Mouse (Mus musculus) embryonic facial prominence, embryonic 14.5 days (tissue): ENCODE measurements around the gene Pip5k1b. TPM values are rescaled to one million over a fixed set of nuclear protein-coding genes. Genes with fewer than 3 reads are reported as not detected.

Experiments
- ATAC-seq: fragments of 200-750 bp; cut with Nextera tagmentation; 2 replicates; pipeline ENCODE4 v1.8.0; 2017; ENCODE audit warnings: low read depth, moderate number of reproducible peaks, moderate TSS enrichment
- DNase-seq: peaks from one replicate; pipeline ENCODE4 v3.0.0-alpha.2; 2015; ENCODE audit warnings: low spot score
- H3K27ac ChIP-seq: fragments of 300-500 bp; sonication (generic); replicated peaks from 2 replicates; pipeline ENCODE4 v1.5.1; 2014; ENCODE audit warnings: low read depth, mild to moderate bottlenecking, low read length, moderate library complexity
- H3K27me3 ChIP-seq: fragments of 300-500 bp; sonication (generic); replicated peaks from 2 replicates; pipeline ENCODE4 v1.6.1; 2014; ENCODE audit warnings: low read length; ENCODE audit not compliant: control insufficient read depth, insufficient read depth
- H3K36me3 ChIP-seq: fragments of 300-500 bp; sonication (generic); 2 replicates; pipeline ENCODE4 v1.6.1; 2014; ENCODE audit warnings: low read length, mixed read lengths; ENCODE audit not compliant: control insufficient read depth, insufficient read depth
- H3K4me1 ChIP-seq: fragments of 300-500 bp; sonication (generic); 2 replicates; pipeline ENCODE4 v1.6.1; 2014; ENCODE audit warnings: antibody characterized with exemption, low read length; ENCODE audit not compliant: control insufficient read depth, insufficient read depth
- H3K4me2 ChIP-seq: fragments of 300-500 bp; sonication (generic); 2 replicates; pipeline ENCODE4 v1.6.1; 2014; ENCODE audit warnings: low read depth, mild to moderate bottlenecking, low read length, moderate library complexity, mixed read lengths
- H3K4me3 ChIP-seq: fragments of 300-500 bp; sonication (generic); 2 replicates; pipeline ENCODE4 v1.5.1; 2014; ENCODE audit warnings: low read depth, mild to moderate bottlenecking, low read length
- H3K9ac ChIP-seq: fragments of 300-500 bp; sonication (generic); 2 replicates; pipeline ENCODE4 v1.6.1; 2014; ENCODE audit warnings: low read depth, mild to moderate bottlenecking, low read length, moderate library complexity, mixed read lengths
- H3K9me3 ChIP-seq: fragments of 300-500 bp; sonication (generic); 2 replicates; pipeline ENCODE4 v1.6.1; 2016; ENCODE audit warnings: low read length; ENCODE audit not compliant: control insufficient read depth
- WGBS: fragments of 180-500 bp; shearing (Covaris S2); extraction: QIAGEN DNeasy Blood & Tissue Kit; methylation state at CpG from one replicate; pipeline ENCODE4 v1.1.7; 2014; 5-methylcytosine and 5-hydroxymethylcytosine counted together
- polyA plus RNA-seq: library from polyadenylated mRNA; unstranded; fragments of >200 nt; fragmentation: Nextera tagmentation; extraction: Ambion mirVana; gene quantifications from 2 replicates; pipeline ENCODE4 v1.2.1, GENCODE M21; 2014

The Pip5k1b gene
- polyA plus RNA-seq, 1 experiment from 2014 or later, result 1.6 TPM

- Histone ChIP-seq H3K36me3 (no peaks in the 10 kb centered on the region), H3K4me1 (peaks cover 6% of the 10 kb centered on the region; the same call in 1 of the 2 replicates), H3K9ac (no peak overlapping the region), H3K27me3 (no peaks in the 10 kb centered on the region), H3K4me3 (no peak overlapping the region), H3K9me3 (no peaks in the 10 kb centered on the region), H3K27ac (no peak overlapping the region), H3K4me2 (no peak overlapping the region)
- 91% methylated on average over 6 of the region's 6 CpGs for WGBS
- no peak for ATAC-seq
- no peak for DNase-seq
These were observed 99.0 kb downstream of the Pip5k1b start for GRCm38 (mm10) chr19:24456591-24457231.

DNA sequence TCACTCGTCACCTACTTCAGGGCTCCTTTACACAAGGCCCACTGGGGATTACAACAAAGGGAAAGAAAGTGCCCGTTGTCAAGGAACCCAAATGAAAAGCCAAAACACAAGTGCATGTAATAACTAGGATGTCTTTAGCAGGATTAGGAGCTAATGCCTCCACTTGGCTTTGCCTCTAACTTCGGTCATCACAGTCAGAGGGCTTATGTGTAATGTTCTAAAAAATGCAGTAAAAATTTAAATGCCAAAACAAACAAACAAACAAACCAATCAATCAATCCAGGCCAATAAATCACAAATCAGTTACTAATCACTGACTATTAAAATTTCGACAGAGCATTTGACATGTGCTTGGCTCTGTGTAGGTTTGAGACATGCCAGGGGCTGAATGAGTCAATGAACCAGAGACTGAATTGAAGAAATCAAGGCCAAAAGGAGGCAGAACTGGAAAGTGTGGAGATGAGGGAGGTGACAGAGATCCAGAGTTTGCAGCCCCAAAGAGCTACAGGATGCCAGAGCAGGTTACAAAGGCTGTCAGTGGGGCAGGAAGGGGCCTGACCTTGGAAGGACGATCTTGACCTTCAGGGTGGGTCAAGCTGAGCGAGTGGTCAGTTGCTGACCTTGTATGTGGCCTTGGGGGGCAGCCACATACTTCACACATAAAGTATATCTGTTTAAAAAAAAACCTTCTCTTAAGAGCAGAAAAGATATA, 100.3 kb downstream of the Pip5k1b start:
- ATAC-seq, result no peak

GRCm38 (mm10) chr19:24454451-24454850, 101.2 kb downstream of the Pip5k1b start:
- Histone ChIP-seq H3K4me3 (no peak overlapping the region), H3K27ac (no peak overlapping the region), H3K9ac (no peak overlapping the region), H3K36me3 (no peaks in the 10 kb centered on the region), H3K27me3 (no peaks in the 10 kb centered on the region), H3K4me1 (peaks cover 6% of the 10 kb centered on the region; the same call in 1 of the 2 replicates), H3K4me2 (no peak overlapping the region), H3K9me3 (no peaks in the 10 kb centered on the region)
- WGBS, result 89% methylated on average over 2 of the region's 2 CpGs
- ATAC-seq (no peak), DNase-seq (no peak)

More for the DNA sequence above, 100.3 kb downstream of the Pip5k1b start:
- H3K27me3 ChIP-seq, result no peaks in the 10 kb centered on the region
- no peak overlapping the region for H3K9ac ChIP-seq
- H3K4me3 ChIP-seq, result no peak overlapping the region
- H3K4me2 ChIP-seq, result no peak overlapping the region
- DNase-seq, result no peak
- 71% methylated on average over 6 of the region's 6 CpGs for WGBS
- no peaks in the 10 kb centered on the region for H3K36me3 ChIP-seq
- H3K4me1 ChIP-seq, result peaks cover 6% of the 10 kb centered on the region; the same call in 1 of the 2 replicates
- H3K9me3 ChIP-seq, result no peaks in the 10 kb centered on the region
- no peak overlapping the region for H3K27ac ChIP-seq

DNA sequence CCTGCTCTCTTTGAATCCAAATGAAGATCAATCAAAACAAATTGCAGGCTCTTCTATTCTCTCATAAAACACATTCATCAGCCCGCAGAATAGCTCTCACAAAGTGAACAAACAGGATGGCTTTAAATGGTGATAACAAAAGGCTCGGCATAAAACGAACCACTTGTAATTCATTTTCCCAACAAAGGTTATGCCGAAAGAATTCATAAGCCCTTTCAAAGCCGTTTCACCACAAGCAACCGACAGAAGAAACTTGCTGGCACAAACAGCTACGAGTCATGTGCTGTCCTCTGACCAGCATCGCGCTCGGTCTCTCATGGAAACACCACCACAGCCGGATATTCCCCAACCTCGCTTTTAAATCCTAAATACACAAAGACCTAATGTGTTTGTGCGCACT, 102.3 kb downstream of the Pip5k1b start:
- H3K36me3 ChIP-seq, result no peaks in the 10 kb centered on the region
- H3K4me1 ChIP-seq, result peaks cover 6% of the 10 kb centered on the region; the same call in 1 of the 2 replicates
- no peak overlapping the region for H3K9ac ChIP-seq
- DNase-seq (peak; percentile 28), ATAC-seq (no peak)
- 79% methylated on average over 13 of the region's 13 CpGs for WGBS
- H3K4me3 ChIP-seq, result no peak overlapping the region
- no peak overlapping the region for H3K4me2 ChIP-seq
- H3K27ac ChIP-seq, result no peak overlapping the region
- H3K9me3 ChIP-seq, result no peaks in the 10 kb centered on the region
- no peaks in the 10 kb centered on the region for H3K27me3 ChIP-seq

DNA sequence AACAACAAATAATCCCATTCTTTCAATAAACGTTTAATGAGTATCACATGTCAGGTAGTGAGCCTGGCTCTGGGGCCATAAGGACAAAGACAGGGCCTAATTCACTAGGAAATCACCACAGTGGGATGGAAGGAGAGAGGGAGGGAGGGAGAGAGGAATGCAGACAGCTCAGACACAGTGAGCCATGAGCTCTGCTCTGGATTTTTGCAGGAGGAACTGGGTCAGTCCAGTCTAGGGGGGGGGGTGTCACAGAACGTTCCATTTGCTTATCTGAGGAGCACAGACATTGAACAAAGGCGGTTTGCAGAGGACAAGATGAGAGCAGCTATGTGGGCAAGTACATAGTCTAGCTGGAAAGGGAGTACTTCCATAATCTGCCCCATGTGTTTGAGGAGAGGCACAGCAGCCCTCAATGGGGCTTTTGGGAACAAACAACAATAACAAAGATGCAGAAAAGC, 103.2 kb downstream of the Pip5k1b start:
- Histone ChIP-seq H3K9ac (0 out of 2 replicates have a peak overlapping the region, but pooled peaks have one; percentile 14), H3K4me1 (peaks cover 6% of the 10 kb centered on the region; the same call in 1 of the 2 replicates), H3K36me3 (no peaks in the 10 kb centered on the region), H3K27ac (peak overlapping the region; percentile 33; the same call in 1 of the 2 replicates), H3K27me3 (no peaks in the 10 kb centered on the region), H3K4me2 (no peak overlapping the region), H3K4me3 (no peak overlapping the region), H3K9me3 (no peaks in the 10 kb centered on the region)
- ATAC-seq (peak; percentile 53; the same call in 1 of the 2 replicates), DNase-seq (peak; percentile 42)
- 11% methylated on average over 3 of the region's 3 CpGs for WGBS

- DNase-seq, result no peak
- Histone ChIP-seq H3K27me3 (no peaks in the 10 kb centered on the region), H3K4me2 (no peak overlapping the region), H3K4me1 (peaks cover 6% of the 10 kb centered on the region; the same call in 1 of the 2 replicates), H3K9me3 (no peaks in the 10 kb centered on the region), H3K27ac (no peak overlapping the region), H3K9ac (no peak overlapping the region), H3K36me3 (no peaks in the 10 kb centered on the region), H3K4me3 (no peak overlapping the region)
- WGBS, result 81% methylated on average over 3 of the region's 3 CpGs
- no peak for ATAC-seq
These were observed 104.0 kb downstream of the Pip5k1b start for GRCm38 (mm10) chr19:24451626-24452025.

- Histone ChIP-seq H3K36me3 (no peaks in the 10 kb centered on the region), H3K4me2 (no peak overlapping the region), H3K27ac (no peak overlapping the region), H3K9me3 (no peaks in the 10 kb centered on the region), H3K4me1 (peaks cover 6% of the 10 kb centered on the region; the same call in 1 of the 2 replicates), H3K9ac (no peak overlapping the region), H3K27me3 (no peaks in the 10 kb centered on the region), H3K4me3 (no peak overlapping the region)
- 88% methylated on average over 8 of the region's 8 CpGs for WGBS
- DNase-seq (no peak), ATAC-seq (no peak)
These were observed 104.9 kb downstream of the Pip5k1b start for GRCm38 (mm10) chr19:24450740-24451139.

DNA sequence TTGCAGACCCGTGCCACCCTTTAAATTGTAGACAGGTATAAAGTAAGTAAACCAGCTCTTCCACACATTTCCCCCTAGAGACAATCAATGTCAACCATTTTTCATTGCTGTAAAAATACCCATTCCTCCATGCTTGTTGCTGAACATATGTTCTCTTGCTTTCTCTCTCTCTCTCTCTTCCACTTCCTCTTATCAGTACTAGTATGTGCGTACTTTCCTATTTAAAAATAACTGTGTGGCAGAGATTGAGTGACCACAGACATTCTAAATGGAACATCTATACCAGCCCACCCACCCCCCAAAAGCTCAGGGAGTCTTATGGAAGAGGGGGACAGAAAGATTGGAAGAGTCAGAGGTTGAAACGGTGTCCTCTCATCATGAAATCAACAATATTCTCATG, 111.3 kb downstream of the Pip5k1b start:
- Histone ChIP-seq H3K4me2 (no peak overlapping the region), H3K9ac (no peak overlapping the region), H3K9me3 (no peaks in the 10 kb centered on the region), H3K4me3 (no peak overlapping the region), H3K36me3 (no peaks in the 10 kb centered on the region), H3K4me1 (no peaks in the 10 kb centered on the region), H3K27ac (no peak overlapping the region), H3K27me3 (no peaks in the 10 kb centered on the region)
- DNase-seq (no peak), ATAC-seq (no peak)
- WGBS, result 84% methylated on average over 3 of the region's 3 CpGs
